Mouse (Mus musculus): ENCODE data around the gene Tpk1. TPM values are rescaled to one million over a fixed set of nuclear protein-coding genes. Genes with fewer than 3 reads are reported as not detected.

Gene Tpk1
- polyA plus RNA-seq, 1 experiment from 2014 or later = 4.9 TPM

DNA sequence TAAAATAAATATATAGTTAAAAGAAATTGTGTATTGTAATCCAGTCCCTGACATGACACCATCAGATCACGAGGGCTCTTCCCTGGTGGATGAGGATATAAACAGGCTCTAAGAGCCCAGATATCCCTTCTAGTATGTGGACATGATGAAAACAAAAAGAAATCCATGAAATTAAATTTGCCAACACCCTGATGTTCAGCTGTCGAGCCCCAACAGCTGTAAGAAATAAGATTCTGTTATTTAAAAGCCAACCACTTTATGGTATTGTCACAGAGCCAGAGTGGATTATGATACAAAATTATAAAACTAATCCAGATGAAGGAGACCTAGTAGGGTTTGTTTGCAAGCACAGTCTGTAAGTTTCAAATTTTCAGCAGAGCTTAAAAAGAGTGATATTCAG lies 207.0 kb downstream of the Tpk1 start:
- 91% methylated on average over 2 of the region's 2 CpGs for WGBS
- Histone ChIP-seq H3K4me3 (replicated peaks) (no peak overlapping the region), H3K27me3 (no peaks in the 10 kb centered on the region), H3K27ac (no peak overlapping the region), H3K4me1 (0 out of 2 replicates have a peak, but pooled peaks cover 3% of the 10 kb centered on the region), H3K4me2 (no peak overlapping the region), H3K36me3 (replicated peaks) (no peaks in the 10 kb centered on the region), H3K9ac (no peak overlapping the region), H3K9me3 (no peaks in the 10 kb centered on the region)
- ATAC-seq (ENCODE audit: low FRiP score) = no peak

GRCm38 (mm10) chr6:43457989-43458388 lies 208.1 kb downstream of the Tpk1 start:
- Histone ChIP-seq H3K4me3 (replicated peaks) (no peak overlapping the region), H3K27me3 (no peaks in the 10 kb centered on the region), H3K4me1 (0 out of 2 replicates have a peak, but pooled peaks cover 3% of the 10 kb centered on the region), H3K27ac (no peak overlapping the region), H3K36me3 (replicated peaks) (no peaks in the 10 kb centered on the region), H3K9me3 (no peaks in the 10 kb centered on the region), H3K4me2 (no peak overlapping the region), H3K9ac (no peak overlapping the region)
- WGBS = 54% methylated on average over 2 of the region's 2 CpGs
- no peak for ATAC-seq (ENCODE audit: low FRiP score)

GRCm38 (mm10) chr6:43449498-43449897 lies 216.6 kb downstream of the Tpk1 start:
- Histone ChIP-seq H3K36me3 (replicated peaks) (no peaks in the 10 kb centered on the region), H3K9me3 (no peaks in the 10 kb centered on the region), H3K4me1 (no peaks in the 10 kb centered on the region), H3K27ac (no peak overlapping the region), H3K4me3 (replicated peaks) (no peak overlapping the region), H3K27me3 (no peaks in the 10 kb centered on the region), H3K9ac (no peak overlapping the region), H3K4me2 (no peak overlapping the region)
- no peak for ATAC-seq (ENCODE audit: low FRiP score)
- WGBS = 57% methylated on average over 2 of the region's 2 CpGs

DNA sequence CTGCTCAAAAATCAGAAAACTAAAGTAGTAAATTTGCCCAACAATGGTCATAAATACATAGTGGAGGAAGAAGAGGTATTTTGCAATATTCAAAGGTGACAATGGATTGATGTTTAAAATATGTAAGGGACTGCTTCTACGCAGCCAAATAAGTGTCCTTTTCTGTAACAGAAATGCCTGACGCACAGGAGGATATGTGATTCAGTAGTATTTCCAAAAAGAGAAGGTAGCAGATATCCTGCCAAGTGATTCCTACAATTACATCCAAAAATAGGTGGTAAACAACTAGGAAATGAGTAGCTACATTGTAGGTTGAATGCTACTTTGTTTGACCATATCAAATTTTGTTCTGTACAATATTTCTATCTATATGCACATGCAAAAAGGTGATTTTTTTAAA lies 220.2 kb downstream of the Tpk1 start:
- no peak overlapping the region for H3K27ac ChIP-seq
- 90% methylated on average over 2 of the region's 2 CpGs for WGBS
- H3K4me2 ChIP-seq = no peak overlapping the region
- no peak overlapping the region for H3K4me3 ChIP-seq (replicated peaks)
- no peaks in the 10 kb centered on the region for H3K4me1 ChIP-seq
- H3K9ac ChIP-seq = no peak overlapping the region
- H3K36me3 ChIP-seq (replicated peaks) = no peaks in the 10 kb centered on the region
- no peak for ATAC-seq (ENCODE audit: low FRiP score)
- no peaks in the 10 kb centered on the region for H3K27me3 ChIP-seq
- no peaks in the 10 kb centered on the region for H3K9me3 ChIP-seq

DNA sequence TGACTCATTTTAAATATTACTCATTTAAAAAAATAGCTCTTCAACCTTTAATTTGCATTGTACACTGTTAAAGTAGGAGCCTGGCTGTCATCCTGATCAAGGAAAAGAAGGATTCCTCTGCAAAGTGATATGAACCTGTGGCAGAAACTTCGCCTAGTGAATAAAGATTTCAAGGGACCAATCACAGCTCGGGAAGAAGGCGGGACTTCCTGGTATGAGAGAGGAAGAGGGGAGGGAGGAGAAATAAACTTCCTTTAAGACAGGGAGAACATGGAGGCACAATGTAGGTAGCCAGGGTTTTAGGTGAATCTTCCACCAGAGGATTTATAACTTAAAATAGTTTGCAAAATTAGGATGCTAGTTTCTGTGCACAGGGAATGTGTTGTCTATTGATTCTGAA lies 223.9 kb downstream of the Tpk1 start:
- no peaks in the 10 kb centered on the region for H3K9me3 ChIP-seq
- no peak for ATAC-seq (ENCODE audit: low FRiP score)
- H3K4me1 ChIP-seq = no peaks in the 10 kb centered on the region
- H3K9ac ChIP-seq = no peak overlapping the region
- no peaks in the 10 kb centered on the region for H3K36me3 ChIP-seq (replicated peaks)
- H3K27me3 ChIP-seq = no peaks in the 10 kb centered on the region
- H3K4me2 ChIP-seq = no peak overlapping the region
- H3K4me3 ChIP-seq (replicated peaks) = no peak overlapping the region
- 86% methylated on average over 3 of the region's 3 CpGs for WGBS
- H3K27ac ChIP-seq = no peak overlapping the region

DNA sequence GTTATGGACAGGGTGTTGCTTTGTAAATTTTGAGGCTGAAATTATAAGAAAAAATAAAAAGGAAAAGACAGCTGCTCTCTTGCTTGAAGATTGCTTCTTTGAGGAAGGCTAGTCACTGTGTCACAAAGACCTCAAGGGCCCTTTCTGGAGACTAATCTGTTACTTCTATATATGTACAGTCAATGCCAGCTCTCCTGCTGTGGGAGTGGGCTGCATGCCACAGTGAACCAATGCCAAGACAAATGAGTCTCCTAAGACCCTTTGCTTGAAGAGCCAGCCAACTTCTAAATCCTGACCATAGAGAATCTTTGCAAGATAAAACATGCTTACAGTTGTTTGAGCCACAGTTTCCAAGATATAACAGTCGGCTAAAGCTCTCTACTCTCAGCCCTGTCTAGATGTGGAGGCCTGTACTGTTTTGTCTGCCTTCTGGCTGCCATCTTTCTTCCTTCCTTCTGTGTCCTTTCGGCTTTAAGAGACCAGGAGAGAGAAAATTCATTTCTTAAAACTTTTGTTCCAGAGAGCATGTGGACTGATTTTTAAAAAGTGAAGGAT lies 230.0 kb downstream of the Tpk1 start:
- Histone ChIP-seq H3K36me3 (replicated peaks) (no peaks in the 10 kb centered on the region), H3K4me3 (replicated peaks) (no peak overlapping the region), H3K9ac (no peak overlapping the region), H3K27ac (no peak overlapping the region), H3K27me3 (no peaks in the 10 kb centered on the region), H3K4me1 (no peaks in the 10 kb centered on the region), H3K9me3 (no peaks in the 10 kb centered on the region), H3K4me2 (no peak overlapping the region)
- ATAC-seq (ENCODE audit: low FRiP score) = no peak
- whole genome bisulfite sequencing = 88% methylated on average over 2 of the region's 2 CpGs

DNA sequence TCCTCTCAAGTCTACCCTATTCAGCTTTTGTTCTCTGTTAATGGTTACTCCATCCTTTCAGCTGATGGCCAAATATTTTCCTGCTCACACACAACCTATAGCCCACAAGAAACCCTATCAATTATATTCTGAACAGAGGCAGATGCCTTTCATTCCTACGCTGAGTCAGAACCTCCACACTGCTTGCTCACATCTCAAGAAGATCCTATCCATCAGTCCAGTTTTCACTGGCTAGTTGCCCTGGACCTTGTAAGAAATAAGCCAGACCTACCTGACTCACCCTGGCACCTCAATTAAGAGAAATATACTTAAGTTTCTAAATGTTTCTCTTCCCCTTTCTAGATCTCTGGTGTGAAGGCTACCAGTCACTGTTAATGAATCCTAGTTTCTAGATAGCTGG lies 231.7 kb downstream of the Tpk1 start:
- Histone ChIP-seq H3K9ac (no peak overlapping the region), H3K27ac (no peak overlapping the region), H3K4me3 (replicated peaks) (no peak overlapping the region), H3K9me3 (no peaks in the 10 kb centered on the region), H3K4me1 (no peaks in the 10 kb centered on the region), H3K27me3 (no peaks in the 10 kb centered on the region), H3K36me3 (replicated peaks) (no peaks in the 10 kb centered on the region), H3K4me2 (no peak overlapping the region)
- 92% methylated on average over 1 of the region's 1 CpGs for WGBS
- ATAC-seq (ENCODE audit: low FRiP score) = no peak

DNA sequence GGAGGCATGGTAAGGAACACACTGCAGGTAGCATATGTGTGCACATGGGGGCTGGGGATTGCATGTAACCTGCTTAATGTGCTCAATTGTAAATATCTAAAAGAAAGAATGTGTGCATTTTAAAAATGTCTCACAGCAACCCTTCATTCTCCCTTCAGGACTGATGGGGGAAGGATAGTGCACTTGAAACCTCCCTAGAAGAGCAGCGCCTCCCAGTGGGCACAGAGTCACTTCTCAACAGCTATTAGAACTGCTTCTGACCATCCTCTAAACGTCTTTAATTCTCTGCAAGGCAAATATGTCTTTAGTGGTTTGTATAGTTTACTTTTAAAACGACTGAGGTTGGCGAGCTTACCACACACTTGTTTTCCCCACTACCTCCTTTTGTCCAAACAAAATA lies 241.1 kb downstream of the Tpk1 start:
- no peaks in the 10 kb centered on the region for H3K4me1 ChIP-seq
- no peak for ATAC-seq (ENCODE audit: low FRiP score)
- H3K27me3 ChIP-seq = no peaks in the 10 kb centered on the region
- no peaks in the 10 kb centered on the region for H3K36me3 ChIP-seq (replicated peaks)
- no peak overlapping the region for H3K4me2 ChIP-seq
- WGBS = 57% methylated on average over 4 of the region's 4 CpGs
- H3K27ac ChIP-seq = no peak overlapping the region
- H3K4me3 ChIP-seq (replicated peaks) = no peak overlapping the region
- H3K9me3 ChIP-seq = no peaks in the 10 kb centered on the region
- H3K9ac ChIP-seq = no peak overlapping the region

- Histone ChIP-seq H3K27me3 (no peaks in the 10 kb centered on the region), H3K9ac (no peak overlapping the region), H3K4me1 (no peaks in the 10 kb centered on the region), H3K36me3 (replicated peaks) (no peaks in the 10 kb centered on the region), H3K9me3 (no peaks in the 10 kb centered on the region), H3K4me2 (no peak overlapping the region), H3K4me3 (replicated peaks) (no peak overlapping the region), H3K27ac (no peak overlapping the region)
- 84% methylated on average over 7 of the region's 7 CpGs for WGBS
- ATAC-seq (ENCODE audit: low FRiP score) = no peak
These were observed 245.6 kb downstream of the Tpk1 start for GRCm38 (mm10) chr6:43420358-43420979.

DNA sequence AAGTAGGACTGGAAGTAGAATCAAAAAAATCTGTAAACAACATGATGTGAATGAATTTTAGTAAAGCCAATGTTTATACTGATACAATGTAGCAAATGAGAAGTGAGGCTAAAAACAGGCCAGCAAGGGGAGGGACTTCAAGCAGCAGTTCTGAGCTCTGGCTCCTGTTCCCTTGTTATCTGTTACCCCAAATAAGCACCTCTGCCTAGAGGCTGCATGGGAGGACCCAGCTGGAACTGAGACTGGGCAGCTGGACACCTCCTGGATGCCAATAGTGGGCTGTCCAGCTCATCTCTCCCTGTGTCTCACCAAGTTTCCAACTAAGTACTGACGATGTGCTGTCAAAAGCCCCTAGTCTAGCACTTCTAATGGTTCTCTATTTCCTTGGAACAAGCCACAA lies 257.1 kb downstream of the Tpk1 start:
- WGBS = 90% methylated on average over 1 of the region's 1 CpGs
- Histone ChIP-seq H3K9ac (no peak overlapping the region), H3K27ac (no peak overlapping the region), H3K4me1 (no peaks in the 10 kb centered on the region), H3K4me2 (no peak overlapping the region), H3K4me3 (replicated peaks) (no peak overlapping the region), H3K9me3 (no peaks in the 10 kb centered on the region), H3K36me3 (replicated peaks) (no peaks in the 10 kb centered on the region), H3K27me3 (no peaks in the 10 kb centered on the region)
- ATAC-seq (ENCODE audit: low FRiP score) = no peak

DNA sequence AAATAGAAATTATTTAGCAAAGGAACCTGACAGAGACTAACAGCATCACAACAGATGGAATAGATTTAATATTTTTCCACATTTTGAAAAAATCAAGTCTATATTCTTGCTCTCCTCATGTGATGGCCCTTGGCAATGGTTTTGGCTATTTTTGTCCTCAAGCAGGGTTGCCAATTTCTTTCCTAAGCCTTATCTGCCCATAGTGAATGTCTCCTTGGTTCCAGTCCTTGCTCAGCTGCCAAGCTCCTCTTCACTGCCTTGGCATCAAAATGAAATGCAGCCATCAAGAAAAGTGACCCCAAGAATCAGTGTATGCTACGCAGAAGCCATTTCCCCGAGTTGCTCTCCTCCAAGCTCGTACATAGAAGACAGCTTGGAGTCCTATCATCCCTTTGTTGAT lies 263.0 kb downstream of the Tpk1 start:
- no peak overlapping the region for H3K4me3 ChIP-seq (replicated peaks)
- no peaks in the 10 kb centered on the region for H3K36me3 ChIP-seq (replicated peaks)
- ATAC-seq (ENCODE audit: low FRiP score) = no peak
- H3K27me3 ChIP-seq = no peaks in the 10 kb centered on the region
- H3K9ac ChIP-seq = no peak overlapping the region
- H3K4me2 ChIP-seq = no peak overlapping the region
- no peak overlapping the region for H3K27ac ChIP-seq
- H3K9me3 ChIP-seq = no peaks in the 10 kb centered on the region
- 89% methylated on average over 3 of the region's 3 CpGs for WGBS
- no peaks in the 10 kb centered on the region for H3K4me1 ChIP-seq

- H3K4me1 ChIP-seq = no peaks in the 10 kb centered on the region
- WGBS = 85% methylated on average over 6 of the region's 6 CpGs
- H3K27me3 ChIP-seq = no peaks in the 10 kb centered on the region
- H3K36me3 ChIP-seq (replicated peaks) = no peaks in the 10 kb centered on the region
- H3K4me2 ChIP-seq = no peak overlapping the region
- no peaks in the 10 kb centered on the region for H3K9me3 ChIP-seq
- ATAC-seq (ENCODE audit: low FRiP score) = no peak
- H3K27ac ChIP-seq = no peak overlapping the region
- H3K9ac ChIP-seq = no peak overlapping the region
- H3K4me3 ChIP-seq (replicated peaks) = no peak overlapping the region
These were observed 263.7 kb downstream of the Tpk1 start for GRCm38 (mm10) chr6:43402219-43402997.

DNA sequence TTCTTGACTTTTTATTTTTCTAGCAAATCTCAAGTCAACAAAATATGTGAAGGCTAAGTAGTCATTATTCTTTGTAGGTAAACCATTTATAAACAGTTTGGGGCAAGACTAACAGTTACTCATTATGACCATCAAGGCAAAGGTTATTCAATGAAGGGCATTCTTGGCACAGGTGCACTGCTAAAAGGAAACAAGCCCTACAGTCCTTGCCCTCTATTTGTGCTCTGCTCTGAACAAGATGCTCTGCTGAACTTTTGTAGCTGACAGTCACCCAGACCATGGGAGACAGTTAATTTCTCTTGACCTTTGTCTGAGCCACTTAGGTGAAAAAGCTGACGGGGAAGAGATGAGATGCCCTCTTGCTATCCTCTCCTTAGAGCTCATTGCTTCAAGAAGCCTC lies 269.7 kb downstream of the Tpk1 start:
- H3K36me3 ChIP-seq (replicated peaks) = no peaks in the 10 kb centered on the region
- H3K9ac ChIP-seq = no peak overlapping the region
- H3K27me3 ChIP-seq = no peaks in the 10 kb centered on the region
- no peak overlapping the region for H3K4me3 ChIP-seq (replicated peaks)
- no peak overlapping the region for H3K27ac ChIP-seq
- H3K4me2 ChIP-seq = no peak overlapping the region
- H3K9me3 ChIP-seq = no peaks in the 10 kb centered on the region
- ATAC-seq (ENCODE audit: low FRiP score) = no peak
- 89% methylated on average over 1 of the region's 1 CpGs for WGBS
- no peaks in the 10 kb centered on the region for H3K4me1 ChIP-seq

Data from forebrain, embryonic 12.5 days (tissue).